Mouse (Mus musculus): ENCODE measurements at regions not wholly inside any gene's neighbourhood (a gene's known extent, or its start where the extent isn't known, plus 50 kb on each side); places are given as distances from the start of the nearest gene placed in this dataset.

GRCm38 (mm10) chr13:47843011-47843410 lies 418.0 kb upstream of the Id4 start:
- WGBS = 76% methylated on average over 9 of the region's 9 CpGs
- no peak for DNase-seq (ENCODE audit: low read depth, low spot score)

- WGBS = 66% methylated on average over 13 of the region's 13 CpGs
- DNase-seq (ENCODE audit: low read depth, low spot score) = no peak
These were observed 417.3 kb upstream of the Id4 start for GRCm38 (mm10) chr13:47843541-47844267.

GRCm38 (mm10) chr13:47846713-47847112 lies 414.3 kb upstream of the Id4 start:
- WGBS = 93% methylated on average over 3 of the region's 3 CpGs
- DNase-seq (ENCODE audit: low read depth, low spot score) = no peak

GRCm38 (mm10) chr13:47848371-47849188 lies 412.4 kb upstream of the Id4 start:
- no peak for DNase-seq (ENCODE audit: low read depth, low spot score)
- 45% methylated on average over 11 of the region's 11 CpGs for WGBS

- WGBS = 17% methylated on average over 22 of the region's 22 CpGs
These were observed 405.5 kb upstream of the Id4 start for GRCm38 (mm10) chr13:47855422-47856108.

GRCm38 (mm10) chr13:47858946-47859345 lies 402.1 kb upstream of the Id4 start:
- DNase-seq (ENCODE audit: low read depth, low spot score) = no peak
- 65% methylated on average over 4 of the region's 4 CpGs for WGBS

More at GRCm38 (mm10) chr13:47855422-47856108, 405.5 kb upstream of the Id4 start:
- DNase-seq (ENCODE audit: low read depth, low spot score) = no peak

GRCm38 (mm10) chr13:47860316-47860715 lies 400.7 kb upstream of the Id4 start:
- DNase-seq (ENCODE audit: low read depth, low spot score) = no peak
- WGBS = 77% methylated on average over 8 of the region's 8 CpGs

- no peak for DNase-seq (ENCODE audit: low read depth, low spot score)
- 59% methylated on average over 3 of the region's 3 CpGs for WGBS
These were observed 398.1 kb upstream of the Id4 start for GRCm38 (mm10) chr13:47862896-47863295.

GRCm38 (mm10) chr13:47868656-47869055 lies 392.4 kb upstream of the Id4 start:
- WGBS = 47% methylated on average over 4 of the region's 4 CpGs
- DNase-seq (ENCODE audit: low read depth, low spot score) = no peak

GRCm38 (mm10) chr13:47869670-47870532 lies 391.1 kb upstream of the Id4 start:
- DNase-seq (ENCODE audit: low read depth, low spot score) = no peak
- 49% methylated on average over 10 of the region's 10 CpGs for WGBS

GRCm38 (mm10) chr13:47872645-47873044 lies 388.4 kb upstream of the Id4 start:
- DNase-seq (ENCODE audit: low read depth, low spot score) = no peak
- WGBS = 65% methylated on average over 11 of the region's 11 CpGs

GRCm38 (mm10) chr13:47892569-47892968 lies 368.5 kb upstream of the Id4 start:
- DNase-seq (ENCODE audit: low read depth, low spot score) = no peak
- WGBS = 88% methylated on average over 4 of the region's 4 CpGs

- 58% methylated on average over 1 of the region's 1 CpGs for WGBS
These were observed 366.7 kb upstream of the Id4 start for GRCm38 (mm10) chr13:47894331-47894730.

GRCm38 (mm10) chr13:47895256-47895655 lies 365.8 kb upstream of the Id4 start:
- no peak for DNase-seq (ENCODE audit: low read depth, low spot score)
- WGBS = 76% methylated on average over 6 of the region's 6 CpGs

More at GRCm38 (mm10) chr13:47894331-47894730, 366.7 kb upstream of the Id4 start:
- no peak for DNase-seq (ENCODE audit: low read depth, low spot score)

GRCm38 (mm10) chr13:47896646-47897045 lies 364.4 kb upstream of the Id4 start:
- DNase-seq (ENCODE audit: low read depth, low spot score) = no peak
- 89% methylated on average over 4 of the region's 4 CpGs for WGBS

- 78% methylated on average over 9 of the region's 9 CpGs for WGBS
- DNase-seq (ENCODE audit: low read depth, low spot score) = no peak
These were observed 351.0 kb upstream of the Id4 start for GRCm38 (mm10) chr13:47909851-47910530.

- no peak for DNase-seq (ENCODE audit: low read depth, low spot score)
- whole genome bisulfite sequencing = 63% methylated on average over 3 of the region's 3 CpGs
These were observed 350.5 kb upstream of the Id4 start for GRCm38 (mm10) chr13:47910531-47910910.

- WGBS = 77% methylated on average over 8 of the region's 8 CpGs
- DNase-seq (ENCODE audit: low read depth, low spot score) = no peak
These were observed 344.6 kb upstream of the Id4 start for GRCm38 (mm10) chr13:47916456-47916855.

- WGBS = 97% methylated on average over 3 of the region's 3 CpGs
- no peak for DNase-seq (ENCODE audit: low read depth, low spot score)
These were observed 343.7 kb upstream of the Id4 start for GRCm38 (mm10) chr13:47917370-47917769.
